Mouse (Mus musculus) ovary, adult 2 months (tissue): ENCODE data around the gene Tmem251. TPM values are rescaled to one million over a fixed set of nuclear protein-coding genes. Genes with fewer than 3 reads are reported as not detected.

Source experiments
- polyA plus RNA-seq: library from polyadenylated mRNA; depleted of rRNA; stranded (reverse); fragments of >200 nt; gene quantifications from 2 replicates; pipeline ENCODE4 v1.2.3, GENCODE M21; 2012; rRNA removed

Gene Tmem251
- polyA plus RNA-seq, result 3.2 and 3.4 TPM in 2 replicates

GRCm38 (mm10) chr12:102743589-102744574 is at the start of gene Tmem251, which contains the start of gene Moap1:
Gene Tmem251, plus strand, starts transcription at chr12:102743762.
Gene Moap1, minus strand, starts transcription at chr12:102743661.

GRCm38 (mm10) chr12:102704457-102705198 is 38.9 kb upstream of the Tmem251 start, which contains the start of gene Itpk1:
Gene Itpk1, minus strand, starts transcription at chr12:102704930.

GRCm38 (mm10) chr12:102757689-102758402 is 14.3 kb downstream of the Tmem251 start, which contains the start of the genes Gm28051, Gon7 and Ubr7:
Gene Gm28051, minus strand, starts transcription at chr12:102757765.
Gene Gon7, minus strand, starts transcription at chr12:102757803.
Gene Ubr7, plus strand, starts transcription at chr12:102757967.

GRCm38 (mm10) chr12:102758403-102758756 is 14.8 kb downstream of the Tmem251 start, which contains the start of gene Gm20604:
Gene Gm20604, minus strand, starts transcription at chr12:102758672.

Other genes starting within 250 kb of the Tmem251 start
- 1.5 and 1.6 TPM in 2 replicates for gene Chga, start 188.8 kb upstream of the Tmem251 start, polyA plus RNA-seq
- 39.0 and 43.3 TPM in 2 replicates for gene Itpk1, start 38.8 kb upstream of the Tmem251 start, polyA plus RNA-seq
- gene Moap1, start 101 bp upstream of the Tmem251 start, polyA plus RNA-seq, result 0.67 and 0.68 TPM in 2 replicates
- gene Gm28051, start 14.0 kb downstream of the Tmem251 start, polyA plus RNA-seq, result 0.77 and 1.1 TPM in 2 replicates
- gene Gon7, start 14.0 kb downstream of the Tmem251 start, polyA plus RNA-seq, result 13.7 and 14.7 TPM in 2 replicates
- 12.0 and 13.9 TPM in 2 replicates for gene Ubr7, start 14.2 kb downstream of the Tmem251 start, polyA plus RNA-seq
- gene Gm20604, start 14.9 kb downstream of the Tmem251 start, polyA plus RNA-seq, result 1.9 and 2.3 TPM in 2 replicates
- gene Btbd7, start 134.7 kb downstream of the Tmem251 start, polyA plus RNA-seq, result 22.4 and 25.4 TPM in 2 replicates
- gene Cox8c, start 155.6 kb downstream of the Tmem251 start, polyA plus RNA-seq, result not detected in 2 replicates
- 1.2 and 1.4 TPM in 2 replicates for gene Unc79, start 205.1 kb downstream of the Tmem251 start, polyA plus RNA-seq